Mouse (Mus musculus): Measurements from ENCODE around the gene 1700029H14Rik. TPM values are rescaled to one million over a fixed set of nuclear protein-coding genes. Genes with fewer than 3 reads are reported as not detected.

The 1700029H14Rik gene
- not detected for polyA plus RNA-seq (2015; fragmentation: Illumina TruSeq; extraction: RNeasy Lipid Tissue Mini Kit (QIAGEN cat#74804); ENCODE audit: insufficient read depth, low read depth, low replicate concordance)

DNA sequence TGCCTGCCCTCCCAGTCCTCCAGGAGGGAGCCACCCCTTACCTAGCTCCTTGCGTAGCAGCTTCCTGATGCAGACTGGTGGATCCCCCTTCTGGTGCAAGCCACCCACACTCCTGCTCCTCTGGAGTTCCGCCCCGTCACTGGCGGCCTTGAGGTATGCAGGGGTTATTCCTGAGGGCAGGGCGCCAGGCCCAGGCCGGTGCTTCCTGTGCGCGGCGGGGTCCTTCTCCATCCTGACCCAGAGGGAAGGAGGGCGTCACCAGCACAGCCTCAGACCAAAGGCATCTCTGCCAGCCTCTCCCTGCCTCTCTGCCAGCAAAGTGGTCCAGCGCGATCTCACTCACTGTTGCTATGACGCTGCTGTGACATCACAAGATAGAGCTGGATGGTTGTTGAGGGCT lies at the start of gene 1700029H14Rik:
TSS of gene 1700029H14Rik (minus strand) at position 344 of the 400 bp plus-strand sequence.

Other genes starting within 250 kb of the 1700029H14Rik start
- gene Tfdp1, start 223.7 kb downstream of the 1700029H14Rik start, polyA plus RNA-seq (2015; fragmentation: Illumina TruSeq; extraction: RNeasy Lipid Tissue Mini Kit (QIAGEN cat#74804); ENCODE audit: insufficient read depth, low read depth, low replicate concordance) = 13.9 TPM
- gene Atp4b, start 165.6 kb downstream of the 1700029H14Rik start, polyA plus RNA-seq (2015; fragmentation: Illumina TruSeq; extraction: RNeasy Lipid Tissue Mini Kit (QIAGEN cat#74804); ENCODE audit: insufficient read depth, low read depth, low replicate concordance) = not detected
- gene Grk1, start 157.4 kb downstream of the 1700029H14Rik start, polyA plus RNA-seq (2015; fragmentation: Illumina TruSeq; extraction: RNeasy Lipid Tissue Mini Kit (QIAGEN cat#74804); ENCODE audit: insufficient read depth, low read depth, low replicate concordance) = not detected
- gene Tmem255b, start 127.3 kb downstream of the 1700029H14Rik start, polyA plus RNA-seq (2015; fragmentation: Illumina TruSeq; extraction: RNeasy Lipid Tissue Mini Kit (QIAGEN cat#74804); ENCODE audit: insufficient read depth, low read depth, low replicate concordance) = 6.0 TPM
- 88.3 TPM for gene Gas6, start 68.0 kb downstream of the 1700029H14Rik start, polyA plus RNA-seq (2015; fragmentation: Illumina TruSeq; extraction: RNeasy Lipid Tissue Mini Kit (QIAGEN cat#74804); ENCODE audit: insufficient read depth, low read depth, low replicate concordance)
- gene Rasa3, start 115.1 kb upstream of the 1700029H14Rik start, polyA plus RNA-seq (2015; fragmentation: Illumina TruSeq; extraction: RNeasy Lipid Tissue Mini Kit (QIAGEN cat#74804); ENCODE audit: insufficient read depth, low read depth, low replicate concordance) = 6.0 TPM
- gene Cfap97d2, start 143.4 kb upstream of the 1700029H14Rik start, polyA plus RNA-seq (2015; fragmentation: Illumina TruSeq; extraction: RNeasy Lipid Tissue Mini Kit (QIAGEN cat#74804); ENCODE audit: insufficient read depth, low read depth, low replicate concordance) = not detected
- 14.3 TPM for gene Cdc16, start 195.2 kb upstream of the 1700029H14Rik start, polyA plus RNA-seq (2015; fragmentation: Illumina TruSeq; extraction: RNeasy Lipid Tissue Mini Kit (QIAGEN cat#74804); ENCODE audit: insufficient read depth, low read depth, low replicate concordance)
- gene Upf3a, start 223.2 kb upstream of the 1700029H14Rik start, polyA plus RNA-seq (2015; fragmentation: Illumina TruSeq; extraction: RNeasy Lipid Tissue Mini Kit (QIAGEN cat#74804); ENCODE audit: insufficient read depth, low read depth, low replicate concordance) = 6.4 TPM